8 mouse cellular contexts compared by ENCODE assay signal in genomic region chr8:46559428-46559827, GRCm38 (mm10). TPM values are rescaled to one million over a fixed set of nuclear protein-coding genes. Genes with fewer than 3 reads are reported as not detected.
DNase-seq lines count a peak whose midpoint lies in the region; ATAC-seq and TF ChIP-seq lines count a peak whose summit lies in the region.

No protein-coding gene starts in this region.

- intact Hi-C loops in heart, postnatal 14 days (cut with DNase I), result loop anchor here (5.0 kb wide), 1 partner anchor 393 kb away; no protein-coding TSS in a partner anchor

- H3K9me3 ChIP-seq in embryonic facial prominence, embryonic 10.5 days, result no peaks in the 10 kb centered on the region
- H3K9me3 ChIP-seq in neural tube, embryonic 11.5 days (ENCODE audit: control insufficient read depth, low read length), result no peaks in the 10 kb centered on the region

- no peak overlapping the region for H3K9ac ChIP-seq in neural tube, embryonic 11.5 days (ENCODE audit: low read length)

- H3K27me3 ChIP-seq in testis, adult 2 months (ENCODE audit: control insufficient read depth, insufficient read depth, low read length), result no peaks in the 10 kb centered on the region
- H3K27me3 ChIP-seq in embryonic facial prominence, embryonic 10.5 days (replicated peaks; ENCODE audit: low read depth, poor library complexity, severe bottlenecking), result no peaks in the 10 kb centered on the region
- H3K27me3 ChIP-seq in neural tube, embryonic 11.5 days (ENCODE audit: control insufficient read depth, insufficient read depth, low read length), result no peaks in the 10 kb centered on the region

- TF ChIP-seq CTCF in testis, adult 2 months (IDR thresholded peaks at IDR 0.05; ENCODE audit: control insufficient read depth, insufficient read depth, insufficient replicate concordance, low read depth, low read length), result peak; percentile 63; the same call in 1 of the 2 replicates

- no peak for TF ChIP-seq POLR2A in testis, adult 2 months (IDR thresholded peaks at IDR 0.05; ENCODE audit: control insufficient read depth, low read depth, low read length)

- H3K36me3 ChIP-seq in testis, adult 2 months (ENCODE audit: control insufficient read depth, insufficient read depth, low read length), result peaks cover 2% of the 10 kb centered on the region
- peaks cover 89% of the 10 kb centered on the region for H3K36me3 ChIP-seq in embryonic facial prominence, embryonic 10.5 days (replicated peaks)
- H3K36me3 ChIP-seq in neural tube, embryonic 11.5 days (ENCODE audit: control insufficient read depth, insufficient read depth, low read length), result peaks cover 2% of the 10 kb centered on the region; the same call in 1 of the 2 replicates

- no peak overlapping the region for H3K4me2 ChIP-seq in neural tube, embryonic 11.5 days (ENCODE audit: low read depth)

- DNase-seq in heart, postnatal 14 days, result peak; percentile 40 to 53
- no peak for DNase-seq in heart, adult 9 months (ENCODE audit: low spot score in 2 of 2)
- DNase-seq in testis, postnatal 14 days (ENCODE audit: low spot score), result no peak
- DNase-seq in embryonic facial prominence, embryonic 10.5 days (ENCODE audit: low spot score), result peak; percentile 32
- DNase-seq in neural tube, embryonic 11.5 days (ENCODE audit: low spot score), result peak; percentile 37
- DNase-seq in urinary bladder, adult 18-20 months (ENCODE audit: low spot score in 2 of 2), result no peak
- DNase-seq in layer of hippocampus, adult 18-20 months (ENCODE audit: low spot score in 2 of 2), result no peak

- WGBS in embryonic facial prominence, embryonic 10.5 days, result 83% methylated on average over 6 of the region's 6 CpGs
- whole genome bisulfite sequencing in neural tube, embryonic 11.5 days, result 81% methylated on average over 6 of the region's 6 CpGs

- H3K4me1 ChIP-seq in testis, adult 2 months (ENCODE audit: control insufficient read depth, insufficient read depth, low read length), result no peaks in the 10 kb centered on the region
- H3K4me1 ChIP-seq in embryonic facial prominence, embryonic 10.5 days, result no peaks in the 10 kb centered on the region
- no peaks in the 10 kb centered on the region for H3K4me1 ChIP-seq in neural tube, embryonic 11.5 days (ENCODE audit: control insufficient read depth, insufficient read depth, low read length)

- no peak for ATAC-seq in neural tube, embryonic 11.5 days (ENCODE audit: insufficient read depth, low FRiP score, low TSS enrichment)

- no peak overlapping the region for H3K4me3 ChIP-seq in testis, adult 2 months (ENCODE audit: control insufficient read depth, low read depth, low read length)
- no peak overlapping the region for H3K4me3 ChIP-seq in embryonic facial prominence, embryonic 10.5 days
- no peak overlapping the region for H3K4me3 ChIP-seq in neural tube, embryonic 11.5 days (ENCODE audit: low read depth, low read length)

- no peak overlapping the region for H3K27ac ChIP-seq in testis, adult 2 months (ENCODE audit: control insufficient read depth, insufficient read depth, low read depth, low read length)
- H3K27ac ChIP-seq in embryonic facial prominence, embryonic 10.5 days (replicated peaks), result no peak overlapping the region
- no peak overlapping the region for H3K27ac ChIP-seq in neural tube, embryonic 11.5 days (ENCODE audit: low read depth, low read length)

RNA-seq across cellular contexts. Expression of gene Cenpu, which starts 7.6 kb away (rescaled TPM):
- 1 to 10 TPM; 1.3 to 1.4 TPM for total RNA-seq in heart, postnatal 14 days (2021)
- polyA plus RNA-seq in testis, adult 2 months (2012; rRNA removed), result 36.9 and 43.4 TPM in 2 replicates
- 30.0 and 30.7 TPM in 2 replicates for polyA plus RNA-seq in embryonic facial prominence, embryonic 10.5 days (2016; fragmentation: Nextera tagmentation; extraction: Ambion mirVana)
- 27.1 and 30.0 TPM in 2 replicates for polyA plus RNA-seq in neural tube, embryonic 11.5 days (2014; fragmentation: Nextera tagmentation; extraction: Ambion mirVana)
- 1 to 10 TPM; 1.4 to 2.1 TPM for total RNA-seq in layer of hippocampus, adult 18-20 months (2021)

RNA-seq across cellular contexts. Expression of gene Primpol, which starts 57.6 kb away (rescaled TPM):
- total RNA-seq in heart, postnatal 14 days (2021), result 1 to 10 TPM; 3.0 to 3.6 TPM
- polyA plus RNA-seq in testis, adult 2 months (2012; rRNA removed), result 1.3 and 1.5 TPM in 2 replicates
- 8.3 and 10.0 TPM in 2 replicates for polyA plus RNA-seq in embryonic facial prominence, embryonic 10.5 days (2016; fragmentation: Nextera tagmentation; extraction: Ambion mirVana)
- polyA plus RNA-seq in neural tube, embryonic 11.5 days (2014; fragmentation: Nextera tagmentation; extraction: Ambion mirVana), result 11.2 and 12.9 TPM in 2 replicates
- total RNA-seq in layer of hippocampus, adult 18-20 months (2021), result 1 to 10 TPM; 3.6 to 5.0 TPM

RNA-seq across cellular contexts. Expression of gene Casp3, which starts 57.7 kb away (rescaled TPM):
- total RNA-seq in heart, postnatal 14 days (2021), result 1 to 10 TPM; 6.3 to 7.6 TPM
- 0.81 and 0.84 TPM in 2 replicates for polyA plus RNA-seq in testis, adult 2 months (2012; rRNA removed)
- polyA plus RNA-seq in embryonic facial prominence, embryonic 10.5 days (2016; fragmentation: Nextera tagmentation; extraction: Ambion mirVana), result 139 and 149 TPM in 2 replicates
- polyA plus RNA-seq in neural tube, embryonic 11.5 days (2014; fragmentation: Nextera tagmentation; extraction: Ambion mirVana), result 155 and 166 TPM in 2 replicates
- 1 to 10 TPM; 9.1 to 9.7 TPM for total RNA-seq in layer of hippocampus, adult 18-20 months (2021)

Comparison
In these comparisons a context has a peak if more than half of its experiments do, and no peak if none do; other contexts are left out.
1. DNase-seq: peak in heart, postnatal 14 days (2 of 2), embryonic facial prominence, embryonic 10.5 days (single experiment) and neural tube, embryonic 11.5 days (single experiment); none in heart, adult 9 months (0 of 2), testis, postnatal 14 days (single experiment), urinary bladder, adult 18-20 months (0 of 2) and layer of hippocampus, adult 18-20 months (0 of 2).
2. RNA of gene Casp3, which starts 57.7 kb away (polyA plus RNA-seq): 155 to 166 TPM in neural tube, embryonic 11.5 days and 139 to 149 TPM in embryonic facial prominence, embryonic 10.5 days; 0.81 to 0.84 TPM in testis, adult 2 months; every median in the first group is over 10 times any median in the second.